Mouse (Mus musculus): ENCODE measurements at regions not wholly inside any gene's neighbourhood (a gene's known extent, or its start where the extent isn't known, plus 50 kb on each side); places are given as distances from the start of the nearest gene placed in this dataset.

- TF ChIP-seq CTCF (IDR thresholded peaks at IDR 0.05; ENCODE audit: borderline replicate concordance, insufficient read depth, low read length) (no peak), POLR2A (IDR thresholded peaks at IDR 0.05; ENCODE audit: low read depth, low read length) (no peak)
- Histone ChIP-seq H3K27ac (ENCODE audit: insufficient read depth, low read length) (no peak overlapping the region), H3K4me1 (ENCODE audit: control insufficient read depth, insufficient read depth, low read length) (no peaks in the 10 kb centered on the region), H3K4me3 (ENCODE audit: insufficient read depth, low read length) (no peak overlapping the region)
Measured at GRCm38 (mm10) chr7:115258626-115259025, 515.1 kb downstream of the Insc start.

- TF ChIP-seq CTCF (IDR thresholded peaks at IDR 0.05; ENCODE audit: borderline replicate concordance, insufficient read depth, low read length), result no peak
- no peak for TF ChIP-seq POLR2A (IDR thresholded peaks at IDR 0.05; ENCODE audit: low read depth, low read length)
- Histone ChIP-seq H3K27ac (ENCODE audit: insufficient read depth, low read length) (no peak overlapping the region), H3K4me3 (ENCODE audit: insufficient read depth, low read length) (no peak overlapping the region), H3K4me1 (ENCODE audit: control insufficient read depth, insufficient read depth, low read length) (no peaks in the 10 kb centered on the region)
Measured at GRCm38 (mm10) chr7:115263082-115263481, 519.6 kb downstream of the Insc start.

DNA sequence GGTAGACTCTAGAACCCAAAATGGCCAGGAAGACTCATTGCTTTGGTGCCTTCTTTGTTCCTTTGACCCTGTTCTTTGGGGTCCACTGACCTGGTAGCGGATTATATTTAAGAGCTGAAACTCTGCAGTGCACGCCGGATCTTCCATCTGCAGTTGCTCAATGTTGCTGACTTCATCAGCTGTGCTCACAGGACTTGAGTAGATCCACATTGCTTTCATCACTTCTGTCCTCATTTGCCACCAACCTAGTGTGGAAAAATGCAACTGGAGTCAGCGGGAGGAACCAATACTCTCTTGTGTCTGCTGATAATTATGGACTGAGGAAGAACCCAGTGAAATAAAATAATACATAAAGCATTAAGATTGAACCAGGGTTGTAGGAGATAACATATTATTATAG is 522.6 kb downstream of the Insc start:
- TF ChIP-seq POLR2A (IDR thresholded peaks at IDR 0.05; ENCODE audit: low read depth, low read length) (no peak), CTCF (IDR thresholded peaks at IDR 0.05; ENCODE audit: borderline replicate concordance, insufficient read depth, low read length) (no peak)
- H3K4me1 ChIP-seq (ENCODE audit: control insufficient read depth, insufficient read depth, low read length), result no peaks in the 10 kb centered on the region
- H3K4me3 ChIP-seq (ENCODE audit: insufficient read depth, low read length), result no peak overlapping the region
- H3K27ac ChIP-seq (ENCODE audit: insufficient read depth, low read length), result no peak overlapping the region

DNA sequence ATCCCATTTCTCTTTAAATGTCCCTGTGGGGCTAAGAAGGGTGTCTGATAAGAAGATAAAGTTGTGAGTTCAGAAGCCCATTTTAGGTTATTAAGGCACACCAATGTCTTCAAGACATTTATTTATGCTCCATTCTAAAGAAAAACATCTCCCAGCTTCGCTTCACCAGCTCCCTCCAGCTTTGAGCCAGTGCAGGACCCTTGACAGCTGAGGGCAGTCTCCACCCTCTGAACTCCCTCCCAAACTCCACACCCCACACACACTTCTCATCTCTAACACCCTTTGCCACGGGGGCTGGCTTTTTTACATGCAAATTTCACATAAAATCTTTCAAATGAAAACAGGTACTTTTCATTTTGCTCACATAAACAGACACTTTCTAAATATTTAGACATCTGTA is 527.3 kb downstream of the Insc start:
- no peak overlapping the region for H3K4me3 ChIP-seq (ENCODE audit: insufficient read depth, low read length)
- H3K4me1 ChIP-seq (ENCODE audit: control insufficient read depth, insufficient read depth, low read length), result no peaks in the 10 kb centered on the region
- TF ChIP-seq CTCF (IDR thresholded peaks at IDR 0.05; ENCODE audit: borderline replicate concordance, insufficient read depth, low read length) (no peak), POLR2A (IDR thresholded peaks at IDR 0.05; ENCODE audit: low read depth, low read length) (no peak)
- no peak overlapping the region for H3K27ac ChIP-seq (ENCODE audit: insufficient read depth, low read length)

GRCm38 (mm10) chr7:115274836-115275235 is 531.3 kb downstream of the Insc start:
- Histone ChIP-seq H3K4me1 (ENCODE audit: control insufficient read depth, insufficient read depth, low read length) (no peaks in the 10 kb centered on the region), H3K27ac (ENCODE audit: insufficient read depth, low read length) (no peak overlapping the region), H3K4me3 (ENCODE audit: insufficient read depth, low read length) (no peak overlapping the region)
- no peak for TF ChIP-seq CTCF (IDR thresholded peaks at IDR 0.05; ENCODE audit: borderline replicate concordance, insufficient read depth, low read length)

DNA sequence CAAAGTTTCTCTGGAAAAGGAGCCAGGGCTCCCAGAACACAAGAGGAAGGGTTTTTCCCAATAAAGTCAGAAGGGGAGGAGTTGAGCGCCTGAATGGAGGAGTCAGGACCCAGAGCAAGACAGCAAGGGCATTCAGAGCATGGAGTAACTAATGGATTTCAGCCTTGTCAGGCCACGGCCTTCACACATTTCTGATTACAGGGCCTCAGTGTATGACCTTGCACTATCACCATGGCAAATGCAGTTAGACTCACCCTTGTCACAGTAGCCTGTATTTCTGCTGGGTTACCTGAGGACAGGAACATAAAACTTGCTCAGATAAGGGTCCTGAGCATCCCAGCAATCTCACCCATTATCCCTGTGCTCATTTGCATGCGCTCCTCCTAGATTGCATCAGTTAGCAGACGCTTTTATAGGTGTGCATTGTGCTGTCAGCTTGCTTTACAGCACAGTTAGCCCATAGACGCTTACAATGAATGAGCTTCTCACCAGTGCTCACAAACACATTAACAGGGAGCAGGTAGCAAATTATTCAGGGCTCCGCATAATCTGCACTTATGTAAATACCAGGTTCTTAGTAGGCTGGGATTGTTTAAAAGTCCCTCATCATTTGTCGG is 547.4 kb downstream of the Insc start:
- H3K4me1 ChIP-seq (ENCODE audit: control insufficient read depth, insufficient read depth, low read length), result no peaks in the 10 kb centered on the region
- TF ChIP-seq CTCF (IDR thresholded peaks at IDR 0.05; ENCODE audit: borderline replicate concordance, insufficient read depth, low read length), result no peak
- no peak for TF ChIP-seq POLR2A (IDR thresholded peaks at IDR 0.05; ENCODE audit: low read depth, low read length)
- no peak overlapping the region for H3K27ac ChIP-seq (ENCODE audit: insufficient read depth, low read length)
- H3K4me3 ChIP-seq (ENCODE audit: insufficient read depth, low read length), result no peak overlapping the region

DNA sequence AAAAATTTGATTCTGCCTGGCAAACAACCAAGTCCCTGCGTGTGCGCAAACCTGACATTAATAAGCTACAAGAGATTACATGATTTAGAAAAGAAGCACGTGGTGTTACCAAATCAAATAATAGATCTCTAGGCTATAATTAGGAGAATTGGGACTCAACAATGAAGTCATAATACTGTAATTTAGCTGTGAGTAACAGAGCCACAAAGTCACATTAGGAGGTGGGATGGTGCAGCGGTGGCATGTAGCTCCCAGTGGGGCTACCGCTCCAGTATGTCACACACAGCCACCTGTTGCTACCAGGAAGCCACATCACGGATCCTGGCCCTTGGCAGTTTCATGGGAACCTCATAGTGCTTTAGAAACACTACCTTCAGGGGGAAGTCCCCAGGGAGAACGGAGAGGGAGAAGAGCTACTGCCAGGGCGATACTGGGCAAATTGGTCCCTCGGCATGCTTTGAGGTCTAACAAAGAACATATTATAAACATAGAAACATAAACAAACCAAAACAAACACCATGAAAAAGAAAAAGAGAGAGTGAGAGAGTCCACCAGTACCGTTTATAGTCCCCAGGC is 551.2 kb downstream of the Insc start:
- TF ChIP-seq POLR2A (IDR thresholded peaks at IDR 0.05; ENCODE audit: low read depth, low read length), result no peak
- no peak for TF ChIP-seq CTCF (IDR thresholded peaks at IDR 0.05; ENCODE audit: borderline replicate concordance, insufficient read depth, low read length)

DNA sequence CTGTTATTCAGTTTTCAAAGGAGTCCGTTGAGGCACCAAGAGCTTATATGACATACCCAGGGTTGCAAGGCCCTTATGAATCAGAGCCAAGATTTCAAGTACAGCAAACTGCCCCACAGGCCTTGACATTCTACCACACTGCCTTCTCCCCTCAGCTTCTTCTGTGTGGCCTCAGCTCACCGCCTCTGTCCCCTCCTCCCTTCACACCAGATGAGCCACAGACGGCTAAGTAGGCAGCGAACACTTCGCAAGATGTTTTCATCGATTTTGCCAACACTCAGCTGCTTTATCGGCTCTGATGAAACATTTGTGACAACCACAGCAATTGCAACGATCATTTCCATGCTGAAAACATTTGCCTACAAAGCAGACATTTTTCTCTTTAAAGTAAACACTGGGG is 556.7 kb downstream of the Insc start:
- no peak overlapping the region for H3K4me3 ChIP-seq (ENCODE audit: insufficient read depth, low read length)
- no peak overlapping the region for H3K27ac ChIP-seq (ENCODE audit: insufficient read depth, low read length)
- H3K4me1 ChIP-seq (ENCODE audit: control insufficient read depth, insufficient read depth, low read length), result no peaks in the 10 kb centered on the region
- no peak for TF ChIP-seq CTCF (IDR thresholded peaks at IDR 0.05; ENCODE audit: borderline replicate concordance, insufficient read depth, low read length)
- no peak for TF ChIP-seq POLR2A (IDR thresholded peaks at IDR 0.05; ENCODE audit: low read depth, low read length)

More for the DNA sequence above, 551.2 kb downstream of the Insc start:
- Histone ChIP-seq H3K4me3 (ENCODE audit: insufficient read depth, low read length) (no peak overlapping the region), H3K4me1 (ENCODE audit: control insufficient read depth, insufficient read depth, low read length) (no peaks in the 10 kb centered on the region), H3K27ac (ENCODE audit: insufficient read depth, low read length) (no peak overlapping the region)

DNA sequence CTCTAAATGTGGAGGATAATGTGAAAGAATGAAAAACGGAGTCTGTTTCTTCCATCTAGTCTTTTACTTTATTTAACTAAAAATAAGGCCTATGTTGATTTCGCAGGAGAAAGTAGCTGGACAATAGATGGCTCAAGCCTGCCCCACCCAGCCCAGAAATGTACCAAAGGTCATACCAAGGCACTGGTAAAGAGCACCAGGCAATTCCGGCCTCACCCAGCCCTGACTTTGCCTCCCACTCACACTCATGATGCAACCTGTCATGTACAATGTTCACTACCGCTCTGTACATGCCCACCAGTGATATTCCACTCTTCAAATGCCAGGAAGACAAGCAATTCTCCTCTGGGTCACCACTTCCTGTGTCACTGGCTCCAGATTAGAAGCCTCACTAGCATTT is 564.9 kb downstream of the Insc start:
- H3K27ac ChIP-seq (ENCODE audit: insufficient read depth, low read length), result no peak overlapping the region
- TF ChIP-seq CTCF (IDR thresholded peaks at IDR 0.05; ENCODE audit: borderline replicate concordance, insufficient read depth, low read length) (no peak), POLR2A (IDR thresholded peaks at IDR 0.05; ENCODE audit: low read depth, low read length) (no peak)

GRCm38 (mm10) chr7:115310400-115311225 is 567.1 kb downstream of the Insc start:
- no peak overlapping the region for H3K4me3 ChIP-seq (ENCODE audit: insufficient read depth, low read length)
- H3K27ac ChIP-seq (ENCODE audit: insufficient read depth, low read length), result no peak overlapping the region
- TF ChIP-seq CTCF (IDR thresholded peaks at IDR 0.05; ENCODE audit: borderline replicate concordance, insufficient read depth, low read length) (no peak), POLR2A (IDR thresholded peaks at IDR 0.05; ENCODE audit: low read depth, low read length) (no peak)
- no peaks in the 10 kb centered on the region for H3K4me1 ChIP-seq (ENCODE audit: control insufficient read depth, insufficient read depth, low read length)

More for the DNA sequence above, 564.9 kb downstream of the Insc start:
- no peak overlapping the region for H3K4me3 ChIP-seq (ENCODE audit: insufficient read depth, low read length)
- H3K4me1 ChIP-seq (ENCODE audit: control insufficient read depth, insufficient read depth, low read length), result no peaks in the 10 kb centered on the region
